Mouse (Mus musculus) urinary bladder, postnatal 25 days (tissue): ENCODE measurements around the gene Ndc80.
"Not testable (repeated sequence)": the region's sequence is repeated elsewhere in the genome, so short reads cannot be mapped to it uniquely, and the experiment has no call there.

Experiments used
- DNase-seq: peaks from one replicate; pipeline ENCODE4 v3.0.0; 2022; ENCODE audit warnings: low spot score

Ndc80 gene

GRCm38 (mm10) chr17:71526711-71527564 is at the start of gene Ndc80:
Gene Ndc80 (minus strand): TSS chr17:71526857.
- peak; percentile 88 for DNase-seq

GRCm38 (mm10) chr17:71561631-71562030 is 35.0 kb upstream of the Ndc80 start:
- peak; percentile 33 for DNase-seq

- DNase-seq = no peak
Measured at GRCm38 (mm10) chr17:71552901-71553300, 26.2 kb upstream of the Ndc80 start.

GRCm38 (mm10) chr17:71551757-71552451 is 25.2 kb upstream of the Ndc80 start, which contains the start of gene Spdya:
Gene Spdya (plus strand): TSS chr17:71552061.
- peak; percentile 74 for DNase-seq

- DNase-seq = no peak
Measured at GRCm38 (mm10) chr17:71551350-71551749, 24.7 kb upstream of the Ndc80 start.

GRCm38 (mm10) chr17:71548586-71548985 is 21.9 kb upstream of the Ndc80 start:
- no peak for DNase-seq

- no peak for DNase-seq
Measured at GRCm38 (mm10) chr17:71537164-71537563, 10.5 kb upstream of the Ndc80 start.

GRCm38 (mm10) chr17:71535595-71535994 is 8.9 kb upstream of the Ndc80 start:
- not testable (repeated sequence) for DNase-seq

- no peak for DNase-seq
Measured at GRCm38 (mm10) chr17:71528042-71528441, 1.4 kb upstream of the Ndc80 start.

GRCm38 (mm10) chr17:71526302-71526708 is 352 bp downstream of the Ndc80 start:
- DNase-seq = no peak

GRCm38 (mm10) chr17:71510297-71510696 is 16.4 kb downstream of the Ndc80 start:
- no peak for DNase-seq

GRCm38 (mm10) chr17:71506832-71507231 is 19.8 kb downstream of the Ndc80 start:
- DNase-seq = no peak

GRCm38 (mm10) chr17:71495784-71496183 is 30.9 kb downstream of the Ndc80 start:
- no peak for DNase-seq

GRCm38 (mm10) chr17:71491332-71491686 is 35.3 kb downstream of the Ndc80 start:
- no peak for DNase-seq

GRCm38 (mm10) chr17:71490666-71491331 is 35.9 kb downstream of the Ndc80 start:
- DNase-seq = no peak

GRCm38 (mm10) chr17:71489703-71490461 is 36.8 kb downstream of the Ndc80 start:
- DNase-seq = no peak

GRCm38 (mm10) chr17:71486231-71486851 is 40.3 kb downstream of the Ndc80 start:
- no peak for DNase-seq

- DNase-seq = no peak
Measured at GRCm38 (mm10) chr17:71485791-71486230, 40.8 kb downstream of the Ndc80 start.

GRCm38 (mm10) chr17:71484711-71485110 is 41.9 kb downstream of the Ndc80 start:
- no peak for DNase-seq

GRCm38 (mm10) chr17:71483418-71484060 is 43.1 kb downstream of the Ndc80 start:
- no peak for DNase-seq

- no peak for DNase-seq
Measured at GRCm38 (mm10) chr17:71479381-71479901, 47.2 kb downstream of the Ndc80 start.
